Mouse (Mus musculus): ENCODE data around the gene Rhot1.

GRCm38 (mm10) chr11:80210321-80210720 lies 1.5 kb downstream of the Rhot1 start:
- TF ChIP-seq POLR2A (IDR thresholded peaks at IDR 0.05; ENCODE audit: borderline replicate concordance, insufficient read depth, low read length) (no peak), CTCF (IDR thresholded peaks at IDR 0.05; ENCODE audit: borderline replicate concordance, insufficient read depth, low read depth, low read length) (no peak)
